Mouse (Mus musculus) CD4-positive, CD25-positive, alpha-beta regulatory T cell, adult 2 months (primary cell): ENCODE measurements around the gene Pbld2.
"Not testable (repeated sequence)": the region's sequence is repeated elsewhere in the genome, so short reads cannot be mapped to it uniquely, and the experiment has no call there.

Source experiments
- DNase-seq: peaks from one replicate; pipeline ENCODE4 v3.0.0-alpha.2; 2012; ENCODE audit warnings: low read depth, low spot score

Gene Pbld2

DNA sequence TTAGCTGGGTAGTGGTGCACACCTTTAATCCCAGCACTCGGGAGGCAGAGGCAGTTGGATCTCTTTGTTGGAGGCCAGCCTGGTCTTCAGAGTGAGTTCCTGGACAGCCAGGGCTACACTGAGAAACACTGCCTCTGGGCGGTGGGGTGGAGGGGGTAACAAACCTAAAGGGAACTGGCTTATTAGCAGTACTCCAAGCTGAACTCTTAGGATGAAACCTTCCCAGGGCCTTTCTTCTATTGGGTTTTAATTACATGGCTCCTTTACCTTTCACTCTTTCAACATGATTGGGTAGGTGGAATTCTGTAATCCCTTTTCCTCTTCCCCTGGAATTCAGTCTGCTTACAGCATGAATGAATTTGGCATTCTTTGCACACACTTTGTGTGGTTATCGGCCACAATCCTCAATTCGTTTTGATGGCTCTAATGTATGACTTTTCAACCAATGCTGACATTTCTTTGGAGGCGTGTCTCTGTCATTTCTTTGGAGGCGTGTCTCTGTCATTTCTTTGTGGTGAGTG is 1.4 kb downstream of the Pbld2 start:
- peak; percentile 45 for DNase-seq

DNA sequence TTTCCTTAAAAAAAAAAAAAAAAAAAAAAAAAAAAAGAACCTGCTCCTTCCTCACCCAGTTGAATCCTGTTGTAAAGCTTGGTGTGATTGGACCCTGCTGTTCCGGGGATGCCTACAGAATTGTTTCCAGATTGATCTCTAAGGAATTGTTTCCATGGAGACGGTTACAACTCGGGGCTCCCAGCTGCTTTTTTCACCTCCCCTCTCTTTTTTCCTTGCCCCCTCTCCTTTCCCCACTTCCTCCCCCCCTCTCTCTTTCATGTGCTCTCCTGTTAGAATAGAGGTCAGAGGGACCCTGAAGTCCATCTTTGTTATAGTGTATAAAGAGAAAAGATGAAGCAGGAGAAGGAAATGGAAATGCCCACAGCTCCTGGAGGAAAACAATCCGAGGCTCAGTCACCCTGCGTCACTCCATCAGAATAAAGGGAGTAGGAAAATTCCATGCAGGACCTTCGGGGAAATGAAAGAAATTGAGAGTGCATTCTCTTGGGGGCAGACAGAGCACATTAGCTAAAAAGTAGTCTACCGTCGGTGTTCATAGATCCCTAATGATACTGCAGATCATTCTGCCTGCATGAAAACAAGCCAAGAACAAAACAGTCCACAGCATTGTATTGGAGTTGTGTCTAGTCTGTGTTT is 2.2 kb downstream of the Pbld2 start:
- DNase-seq: no peak

DNA sequence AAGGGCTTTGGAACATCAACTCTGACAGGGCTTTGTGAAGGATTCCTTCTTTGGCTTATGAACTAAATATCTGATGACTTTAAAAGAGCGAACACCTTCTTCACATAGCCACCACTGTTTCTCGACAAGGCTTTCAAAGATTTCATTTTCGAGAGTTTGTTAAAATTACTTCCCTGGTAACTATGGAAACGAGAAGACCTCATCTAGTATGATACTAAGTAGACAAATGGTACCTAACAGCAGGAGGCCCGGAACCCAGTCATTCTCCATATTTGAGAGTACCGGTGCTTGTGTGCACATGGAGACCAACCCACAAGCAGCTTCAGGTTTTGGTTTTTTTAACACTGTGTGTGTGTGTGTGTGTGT is 2.7 kb downstream of the Pbld2 start:
- DNase-seq: no peak

DNA sequence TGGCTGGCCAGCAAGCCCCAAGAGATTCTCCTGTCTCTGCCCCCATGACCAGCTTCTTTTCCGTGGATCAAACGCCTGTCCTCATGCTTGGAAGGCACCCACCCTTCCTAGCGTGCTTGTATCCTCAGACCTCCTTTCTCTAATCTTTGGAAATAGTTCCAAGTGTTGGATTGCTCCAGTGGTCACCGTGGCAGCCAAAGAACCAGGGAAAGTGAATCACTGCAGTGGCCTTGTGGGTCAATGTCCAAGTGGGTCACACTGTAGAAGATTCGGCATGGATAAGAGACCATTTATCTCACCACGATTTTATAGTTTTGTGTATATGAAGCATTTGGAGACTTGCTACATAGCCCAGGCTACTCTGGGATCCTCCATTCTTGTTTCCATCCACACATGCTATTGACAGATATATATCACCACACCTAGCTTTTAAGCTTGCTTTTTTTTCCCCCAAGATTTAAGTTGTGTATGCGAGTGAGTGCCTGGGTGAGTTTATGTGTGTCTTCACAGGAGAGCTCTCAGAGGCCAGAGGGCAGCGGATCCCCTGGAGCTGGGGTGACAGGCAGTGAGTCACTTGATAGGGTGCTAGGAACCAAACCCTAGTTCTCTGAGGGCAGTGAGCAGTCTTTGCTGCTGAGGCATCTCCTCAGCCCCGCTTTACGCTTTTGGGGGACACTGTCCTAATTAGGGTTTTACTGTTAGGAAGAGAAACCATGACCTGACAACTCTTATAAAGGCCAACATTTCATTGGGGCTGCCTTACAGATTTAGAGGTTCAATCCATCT is 3.5 kb downstream of the Pbld2 start:
- no peak for DNase-seq

DNA sequence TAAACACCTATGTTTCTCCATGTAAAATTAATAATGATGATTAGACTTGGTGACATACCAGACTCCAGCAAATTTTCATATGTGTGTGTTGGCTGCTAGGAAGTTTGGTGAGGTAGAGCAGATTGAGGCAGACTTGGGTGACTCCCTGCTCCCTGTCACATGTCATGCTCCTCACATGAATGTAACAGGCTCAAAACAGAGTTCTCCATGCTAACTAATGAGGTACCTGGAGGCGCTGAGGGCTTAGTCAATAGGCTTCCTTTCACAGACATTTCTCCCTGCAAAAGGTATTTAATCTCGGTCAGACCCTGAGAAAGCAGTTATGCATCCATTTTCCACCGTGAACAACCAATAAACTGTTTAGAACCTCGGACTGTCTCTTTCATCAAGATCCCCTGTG is 4.3 kb downstream of the Pbld2 start:
- DNase-seq: no peak

DNA sequence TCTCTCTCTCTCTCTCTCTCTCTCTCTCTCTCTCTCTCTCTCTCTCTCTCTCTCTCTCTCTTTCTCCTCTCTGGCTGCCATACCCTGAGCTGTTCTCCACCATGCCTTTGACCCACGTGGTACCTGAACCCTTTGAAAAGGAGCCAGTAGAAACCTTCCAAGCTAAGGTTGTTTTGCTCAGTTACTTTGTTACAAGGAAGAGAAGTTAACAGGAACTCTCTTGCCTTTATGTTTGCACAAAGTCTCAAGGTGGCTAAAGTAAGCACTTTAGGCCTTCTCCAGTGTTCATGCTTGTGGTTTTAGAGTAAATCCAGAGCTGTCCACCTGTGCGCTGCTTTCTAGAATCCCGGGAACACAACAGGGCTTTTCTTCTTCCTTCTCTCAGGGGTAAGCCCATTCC is 8.2 kb downstream of the Pbld2 start:
- DNase-seq: no peak

DNA sequence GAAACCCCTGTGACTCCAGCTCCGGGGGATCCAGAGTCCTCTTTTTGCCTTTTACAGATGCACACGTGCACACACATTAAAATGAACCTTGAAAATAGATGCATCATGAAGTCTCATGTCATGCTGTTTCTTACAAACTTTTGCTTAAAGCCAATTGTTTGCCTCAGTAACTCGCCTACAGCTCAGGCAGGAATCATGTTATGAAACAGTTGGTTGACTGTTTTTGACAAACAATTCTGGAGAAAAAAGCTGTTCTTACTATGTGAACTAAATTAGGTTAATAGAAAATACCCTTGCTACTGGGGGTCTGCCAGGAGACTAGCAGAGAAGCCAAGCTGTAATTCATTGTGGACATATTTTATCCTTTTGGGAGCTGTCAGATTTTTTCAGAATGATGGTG is 8.8 kb downstream of the Pbld2 start:
- no peak for DNase-seq

DNA sequence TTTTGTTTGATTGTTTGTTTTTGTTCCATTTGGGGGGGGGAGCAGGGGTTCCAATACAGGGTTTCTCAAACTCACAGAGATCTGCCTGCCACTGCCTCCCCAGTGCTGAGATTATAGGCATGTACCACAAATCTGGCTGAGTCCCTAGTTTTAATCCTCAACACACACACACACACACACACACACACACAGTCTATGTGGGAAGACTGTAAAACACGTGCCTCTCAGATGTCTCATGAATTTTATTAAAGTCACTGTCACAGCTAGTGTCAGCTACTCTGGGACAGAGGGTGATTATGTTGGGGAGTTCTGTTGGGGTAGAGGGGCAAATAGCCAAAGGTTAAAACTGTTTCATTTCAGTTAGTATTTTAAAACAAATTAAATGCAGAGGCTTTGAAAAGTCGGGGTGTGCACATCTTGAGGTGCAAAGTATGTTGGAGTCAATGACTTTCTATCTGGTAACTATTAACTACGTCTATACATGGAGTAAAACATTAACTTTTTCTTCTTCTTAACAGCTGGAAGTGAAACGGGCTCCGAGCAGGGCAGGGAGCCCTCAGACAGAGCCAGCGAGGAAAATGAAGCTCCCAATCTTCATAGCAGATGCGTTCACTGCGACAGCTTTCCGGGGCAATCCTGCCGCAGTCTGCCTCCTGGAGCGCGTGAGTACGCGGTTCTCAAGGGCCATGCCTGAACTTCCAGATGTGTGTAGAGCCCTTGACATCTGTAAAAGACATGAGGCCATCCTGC is 14.6 kb downstream of the Pbld2 start:
- no peak for DNase-seq

DNA sequence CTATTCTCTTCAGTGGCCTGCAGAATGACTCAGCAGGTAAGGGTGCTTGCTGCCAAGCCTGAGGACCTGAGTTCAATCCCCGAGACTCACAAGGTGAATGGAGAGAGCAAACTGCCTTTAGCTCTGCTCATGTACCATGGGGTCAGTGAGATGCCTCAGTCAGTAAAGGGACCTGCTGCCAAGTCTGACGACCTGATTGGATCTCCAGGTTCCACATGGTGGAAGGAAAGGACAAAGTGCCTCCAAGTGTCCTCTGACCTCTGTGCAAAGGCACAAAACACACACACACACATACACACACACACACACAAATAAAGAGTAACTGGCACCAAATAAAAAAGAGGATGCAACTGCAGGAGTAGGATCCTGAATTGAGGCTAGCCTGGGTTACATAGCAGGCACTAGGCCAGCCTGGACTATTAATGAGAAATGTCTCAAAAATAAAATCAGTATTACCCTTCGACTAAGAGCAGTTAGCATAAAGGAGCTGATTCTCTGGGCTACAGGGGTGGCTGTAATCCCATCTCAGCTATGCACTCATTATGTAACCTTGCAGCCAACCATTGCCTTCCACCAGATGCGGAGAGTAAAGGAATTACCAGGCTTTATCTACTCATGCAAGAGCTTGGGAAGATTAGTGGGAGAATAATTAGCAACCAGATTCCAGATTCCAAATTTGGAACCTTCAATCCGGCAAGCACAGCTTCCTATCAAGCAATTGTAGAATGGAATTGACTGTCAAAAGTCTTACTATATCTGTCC is 15.9 kb downstream of the Pbld2 start:
- no peak for DNase-seq

DNA sequence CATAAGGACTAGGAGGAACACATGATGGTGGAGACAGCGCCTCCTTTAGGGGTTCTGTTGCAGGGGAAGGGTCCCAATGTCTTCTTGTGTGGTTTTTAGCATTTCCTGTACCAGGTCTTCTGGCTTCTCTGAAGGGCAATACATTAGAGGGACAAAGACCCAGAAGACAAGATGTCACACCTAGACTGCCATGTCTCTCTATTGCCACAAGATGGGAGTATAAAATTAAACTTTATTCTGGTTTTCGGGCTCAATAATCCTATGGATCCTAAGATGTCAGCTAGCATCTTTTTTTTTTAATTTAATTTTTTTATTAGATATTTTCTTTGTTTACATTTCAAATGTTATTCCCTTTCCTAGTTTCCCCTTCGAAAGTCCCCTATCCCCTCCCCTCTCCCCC is 19.0 kb downstream of the Pbld2 start:
- DNase-seq: no peak

DNA sequence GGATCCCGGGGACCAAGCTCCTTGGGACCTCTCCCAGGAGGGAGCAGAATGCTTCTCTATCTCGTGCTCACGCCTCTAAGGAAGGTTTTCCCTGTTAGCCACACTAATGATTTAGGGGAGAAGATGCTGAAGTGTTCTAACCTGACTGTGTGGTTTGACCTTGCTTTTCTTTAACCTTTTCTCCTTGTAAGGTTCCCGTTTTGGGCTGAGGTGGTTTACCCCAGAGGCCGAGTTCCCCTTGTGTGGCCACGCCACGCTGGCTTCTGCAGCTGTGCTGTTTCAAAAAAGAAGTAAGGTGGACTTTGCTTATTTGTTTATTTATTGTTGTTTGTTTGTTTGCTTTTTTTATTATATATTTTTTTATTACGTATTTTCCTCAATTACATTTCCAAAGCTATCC is 23.6 kb downstream of the Pbld2 start:
- DNase-seq: no peak

DNA sequence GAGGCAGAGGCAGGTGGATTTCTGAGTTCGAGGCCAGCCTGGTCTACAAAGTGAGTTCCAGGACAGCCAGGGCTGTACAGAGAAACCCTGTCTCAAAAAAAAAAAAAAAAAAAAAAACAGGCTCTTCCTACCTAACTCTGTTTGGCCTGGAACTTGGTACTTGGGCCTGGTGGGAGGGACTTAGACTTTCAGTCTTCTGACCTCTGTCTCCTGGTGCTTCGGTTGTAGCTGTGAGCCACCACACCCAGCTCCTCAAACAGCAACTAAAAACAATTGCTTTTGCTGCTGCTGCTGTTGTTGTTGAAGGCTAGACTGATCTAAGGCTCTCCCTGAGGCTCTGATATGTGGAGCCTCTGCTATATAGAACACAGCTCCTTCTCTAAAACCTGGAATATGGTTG is 25.0 kb downstream of the Pbld2 start:
- no peak for DNase-seq

DNA sequence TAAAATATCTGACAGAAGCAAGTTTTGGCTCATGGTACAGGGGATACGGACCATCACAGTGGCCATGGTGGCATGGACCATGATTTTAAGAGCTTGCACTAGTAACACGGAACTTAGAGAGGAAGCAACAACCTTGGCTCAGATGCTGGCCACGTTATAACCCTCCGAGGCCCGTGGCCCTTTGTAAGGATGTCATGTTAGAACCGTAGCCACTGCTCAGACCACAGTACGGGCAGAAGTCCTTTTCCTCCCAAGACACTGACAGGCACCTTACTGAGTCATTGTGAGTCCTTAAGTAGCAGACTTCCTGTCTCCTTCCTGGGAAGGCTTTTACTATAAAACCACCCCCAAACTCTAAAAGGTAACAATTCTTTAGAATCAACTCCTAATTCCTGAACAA is 27.2 kb downstream of the Pbld2 start:
- DNase-seq: no peak

DNA sequence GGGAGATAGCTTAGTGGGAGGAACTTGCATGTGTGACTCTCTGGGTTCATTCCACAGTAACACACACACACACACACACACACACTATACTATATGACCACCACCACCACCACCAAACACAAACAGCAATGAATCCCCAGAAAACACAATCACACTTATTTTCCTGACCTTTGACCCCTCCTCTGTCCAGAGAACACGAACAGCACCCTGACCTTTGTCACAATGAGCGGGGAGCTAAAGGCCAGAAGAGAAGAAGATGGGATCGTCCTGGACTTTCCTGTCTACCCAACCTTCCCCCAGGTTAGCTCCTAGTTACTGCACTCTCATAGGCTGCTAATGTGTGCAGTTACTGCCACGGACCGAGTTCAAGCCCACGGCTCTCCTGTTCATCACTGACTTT is 27.9 kb downstream of the Pbld2 start:
- DNase-seq: no peak

DNA sequence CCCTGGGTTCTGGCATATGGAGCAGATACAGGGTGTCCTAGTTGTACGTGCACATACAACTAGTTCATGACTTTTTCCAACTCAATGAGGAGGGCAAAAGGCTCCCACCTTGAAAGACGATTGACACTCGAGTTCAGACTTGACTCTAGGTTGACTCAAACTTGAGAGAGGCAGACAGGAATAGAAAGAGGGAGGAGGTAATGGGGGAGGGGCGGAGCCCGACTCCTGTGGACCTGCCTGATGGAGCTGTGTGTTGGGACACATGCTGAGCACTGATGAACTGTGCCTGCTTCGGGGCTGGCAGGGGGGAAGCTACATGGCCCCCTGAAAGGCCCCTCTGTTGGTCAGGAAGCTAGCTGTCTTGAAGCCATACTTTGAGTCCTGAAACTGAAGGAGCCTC is 28.9 kb downstream of the Pbld2 start:
- DNase-seq: no peak

DNA sequence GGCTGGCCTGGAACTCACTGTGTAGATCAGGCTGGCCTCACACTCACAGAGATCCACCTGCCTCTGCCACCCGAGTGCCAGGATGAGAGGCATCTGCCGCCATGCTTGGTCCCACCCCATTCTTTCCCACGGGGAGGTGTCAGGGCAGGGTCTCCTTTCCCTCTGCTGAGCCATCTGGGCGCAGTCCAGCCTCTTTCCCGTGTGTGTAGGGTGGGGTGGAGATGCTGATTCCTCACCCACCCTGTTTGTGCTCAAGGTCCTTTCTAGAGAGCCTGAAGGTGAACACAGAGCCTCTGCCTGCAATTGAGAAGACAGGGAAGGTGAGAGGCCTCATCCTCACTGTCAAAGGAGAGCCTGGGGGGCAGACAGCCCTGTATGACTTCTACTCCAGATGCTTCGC is 30.0 kb downstream of the Pbld2 start:
- not testable (repeated sequence) for DNase-seq

DNA sequence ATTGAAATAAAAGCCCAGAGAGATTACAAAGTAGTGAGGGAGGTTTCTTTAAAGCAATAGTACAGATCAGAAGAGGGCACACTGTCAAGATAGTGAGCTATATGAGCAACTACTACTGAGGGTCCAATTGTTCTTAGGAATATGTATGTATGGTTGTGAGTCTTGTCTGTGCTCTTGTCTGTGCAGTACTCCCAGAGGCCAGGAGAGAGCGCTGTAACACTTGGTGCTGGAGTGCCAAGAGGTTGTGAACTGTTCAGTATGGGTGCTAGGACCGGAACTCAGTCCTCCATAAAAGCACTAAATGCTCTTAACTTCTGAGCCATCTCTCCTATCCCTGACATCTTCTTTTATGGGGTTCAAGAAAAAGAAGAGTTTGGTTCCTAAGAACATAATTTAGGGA is 30.5 kb downstream of the Pbld2 start:
- peak; percentile 41 for DNase-seq

DNA sequence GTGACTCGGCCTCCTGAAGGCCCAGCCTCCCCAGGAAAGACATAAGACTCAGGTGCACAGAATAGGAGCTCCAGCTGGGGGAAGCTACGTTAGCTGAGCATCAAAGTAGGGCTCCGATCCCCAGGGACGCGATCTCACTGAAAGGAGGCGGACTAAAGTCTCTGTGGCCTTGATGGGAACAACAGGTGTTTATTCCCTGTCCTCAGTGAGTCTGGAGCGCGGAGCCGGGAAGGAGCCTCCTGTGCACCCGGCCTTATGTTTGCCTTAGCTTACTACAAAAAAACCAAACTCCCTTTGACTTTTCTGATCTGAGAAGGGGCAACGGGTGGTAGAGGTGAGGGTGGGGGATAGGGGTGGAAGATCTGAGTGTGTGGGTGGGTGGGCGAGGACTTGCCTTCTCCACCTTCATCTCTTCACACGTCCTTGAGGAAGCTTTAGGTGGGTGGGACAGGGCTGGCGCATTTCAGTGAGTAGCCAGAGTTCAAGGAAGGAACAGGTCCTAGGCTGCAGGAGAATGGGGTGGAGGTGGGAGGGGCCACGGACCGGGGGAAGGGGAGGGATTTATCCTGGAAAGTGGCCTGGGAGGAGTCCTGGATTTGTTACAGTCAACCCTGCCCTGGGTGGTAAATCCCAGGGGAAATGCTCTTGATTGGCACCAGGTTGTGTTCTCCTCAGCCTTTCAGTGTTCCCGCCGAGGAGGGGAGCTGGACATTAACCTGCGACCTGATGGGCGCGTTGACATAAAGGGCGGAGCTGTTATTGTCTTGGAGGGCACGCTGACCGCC is 33.0 kb downstream of the Pbld2 start:
- DNase-seq: no peak

DNA sequence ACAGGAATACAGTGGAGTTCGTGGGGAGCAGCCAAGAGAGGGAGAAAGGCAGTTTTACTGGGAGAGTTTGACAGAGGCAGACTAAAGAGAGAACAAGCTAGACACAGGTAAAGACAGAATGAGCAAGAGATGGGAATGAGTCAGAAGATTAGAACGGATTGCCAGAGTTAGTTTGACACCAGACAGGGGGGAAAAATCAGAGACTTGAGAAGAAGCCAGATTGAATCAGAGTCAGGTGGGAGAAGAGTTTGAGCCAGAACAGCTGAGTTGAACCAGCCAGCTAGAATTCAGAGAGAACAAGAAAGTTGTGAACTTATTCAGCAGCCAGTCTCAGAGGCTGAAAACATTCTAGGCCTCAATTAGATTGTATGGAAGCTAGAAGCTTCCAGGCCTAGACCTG is 35.7 kb downstream of the Pbld2 start, which contains the start of gene Pbld1:
Pbld1 (plus strand) TSS at position 301 of the 400 bp plus-strand sequence.
- DNase-seq: no peak

DNA sequence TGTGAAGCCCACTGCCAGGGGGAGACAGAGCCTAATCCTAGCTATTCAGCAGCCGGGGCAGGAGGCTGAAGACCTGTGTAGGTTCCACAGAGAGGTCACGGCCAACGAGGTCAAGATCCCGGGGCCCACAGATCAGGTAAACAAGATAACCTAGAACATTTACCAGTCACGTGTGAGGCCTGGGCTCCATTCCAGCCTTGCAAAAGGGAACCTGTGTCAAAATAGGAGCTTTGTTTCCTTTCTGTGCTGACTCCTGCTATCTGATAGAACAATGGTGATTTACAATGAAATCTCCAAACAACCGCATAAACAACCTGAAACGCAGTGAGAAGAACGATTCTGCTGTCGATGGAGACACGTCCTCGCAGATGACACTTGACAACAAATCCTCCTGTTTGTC is 36.3 kb downstream of the Pbld2 start:
- no peak for DNase-seq

DNA sequence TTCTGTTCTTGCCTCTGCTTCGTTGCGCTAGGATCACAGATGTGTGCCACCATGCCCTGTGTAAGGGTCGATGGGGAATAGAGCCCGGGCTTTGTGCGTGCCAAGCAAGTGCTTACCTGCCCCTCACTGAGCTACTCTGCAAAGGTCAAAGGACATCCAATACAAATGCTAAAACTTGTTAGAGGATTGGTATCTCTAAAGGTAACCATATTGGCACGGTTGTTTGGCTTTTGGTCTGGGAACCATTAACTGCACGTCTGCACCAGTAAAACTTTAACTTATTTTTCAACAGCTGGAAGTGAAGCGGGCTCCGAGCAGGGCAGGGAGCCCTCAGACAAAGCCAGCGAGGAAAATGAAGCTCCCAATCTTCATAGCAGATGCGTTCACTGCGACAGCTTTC is 37.2 kb downstream of the Pbld2 start:
- DNase-seq: no peak
